In genomic region chr11:58959921-58960465, GRCm38 (mm10) we compare ENCODE assay signal across 8 mouse cellular contexts. TPM values are rescaled to one million over a fixed set of nuclear protein-coding genes. Genes with fewer than 3 reads are reported as not detected.
DNase-seq lines count a peak whose midpoint lies in the region; ATAC-seq and TF ChIP-seq lines count a peak whose summit lies in the region.

No protein-coding gene starts in this region.

- DNase-seq in Patski (ENCODE audit: low read depth, low spot score), result no peak
- peak; percentile 88 for DNase-seq in cerebellum, adult 8-10 months
- peak; percentile 77 for DNase-seq in forelimb bud, embryonic 11.5 days (ENCODE audit: low read depth, low spot score)
- DNase-seq in layer of hippocampus, postnatal 36 days, result peak; percentile 73 to 75
- peak; percentile 82 to 85 for DNase-seq in lung, postnatal 4 days
- DNase-seq in right cerebral cortex, adult 18-20 months, result peak; percentile 85
- DNase-seq in urinary bladder, postnatal 14 days (ENCODE audit: low spot score), result peak; percentile 78

- peak overlapping the region; percentile 70 for H3K9ac ChIP-seq in hindbrain, embryonic 13.5 days

- POLR2A ChIA-PET in Patski (lab: Charles Lee), result interaction anchor here (0.7 to 1.7 kb wide), 2 partner anchors 9 to 46 kb away, joined by 3 to 4 read pairs; no protein-coding TSS in a partner anchor

- H3K4me3 ChIP-seq in hindbrain, embryonic 13.5 days, result peak overlapping the region; percentile 49

- peak overlapping the region; percentile 88 for H3K27ac ChIP-seq in hindbrain, embryonic 13.5 days

- H3K9me3 ChIP-seq in hindbrain, embryonic 13.5 days, result no peaks in the 10 kb centered on the region

- in situ Hi-C loops in Patski (cut with MboI; ENCODE audit: low pct_unique_long_range_greater_than_20kb), result no loop called here

- CTCF ChIA-PET in Patski (lab: Charles Lee), result interaction anchor here (0.8 to 1.3 kb wide), 5 partner anchors 10 to 55 kb away, joined by 3 to 4 read pairs (median 3); partner anchors contain the start of gene Trim11

- 3% methylated on average over 40 of the region's 40 CpGs for WGBS in hindbrain, embryonic 13.5 days

- H3K27me3 ChIP-seq in Patski, result no peaks in the 10 kb centered on the region
- H3K27me3 ChIP-seq in hindbrain, embryonic 13.5 days, result peaks cover 8% of the 10 kb centered on the region; the same call in 1 of the 2 replicates

- H3K4me1 ChIP-seq in hindbrain, embryonic 13.5 days (replicated peaks), result peaks cover 48% of the 10 kb centered on the region

- H3K36me3 ChIP-seq in hindbrain, embryonic 13.5 days, result peaks cover 9% of the 10 kb centered on the region

- no peak for TF ChIP-seq CTCF in Patski (IDR thresholded peaks at IDR 0.05)

- ATAC-seq in Patski, result peak; percentile 83
- ATAC-seq in hindbrain, embryonic 13.5 days (ENCODE audit: low FRiP score), result peak; percentile 85

- peak overlapping the region; percentile 80 for H3K4me2 ChIP-seq in hindbrain, embryonic 13.5 days

RNA-seq across cellular contexts. Expression of gene Hist3h2a, which starts 5.5 kb away (rescaled TPM):
- polyA plus RNA-seq in Patski (2021), result 20.9 TPM
- 138 and 142 TPM in 2 replicates for polyA plus RNA-seq in hindbrain, embryonic 13.5 days (2015; fragmentation: Nextera tagmentation; extraction: Ambion mirVana)
- 10 to 100 TPM; 73.2 to 83.2 TPM for total RNA-seq in layer of hippocampus, postnatal 36 days (2021)

RNA-seq across cellular contexts. Expression of gene Trim17, which starts 5.5 kb away (rescaled TPM):
- polyA plus RNA-seq in Patski (2021), result 0.26 TPM
- 1.6 TPM in 2 replicates for polyA plus RNA-seq in hindbrain, embryonic 13.5 days (2015; fragmentation: Nextera tagmentation; extraction: Ambion mirVana)
- 1 to 10 TPM; 5.6 to 6.2 TPM for total RNA-seq in layer of hippocampus, postnatal 36 days (2021)

RNA-seq across cellular contexts. Expression of gene Hist3h2ba, which starts 11.3 kb away (rescaled TPM):
- 7.1 TPM for polyA plus RNA-seq in Patski (2021)
- polyA plus RNA-seq in hindbrain, embryonic 13.5 days (2015; fragmentation: Nextera tagmentation; extraction: Ambion mirVana), result 285 and 298 TPM in 2 replicates
- 10 to 100 TPM; 88.8 to 93.5 TPM for total RNA-seq in layer of hippocampus, postnatal 36 days (2021)

RNA-seq across cellular contexts. Expression of gene Trim11, which starts 17.9 kb away (rescaled TPM):
- polyA plus RNA-seq in Patski (2021), result 29.2 TPM
- 20.8 and 21.8 TPM in 2 replicates for polyA plus RNA-seq in hindbrain, embryonic 13.5 days (2015; fragmentation: Nextera tagmentation; extraction: Ambion mirVana)
- total RNA-seq in layer of hippocampus, postnatal 36 days (2021), result 10 to 100 TPM; 28.8 to 29.3 TPM

RNA-seq across cellular contexts. Expression of gene Rnf187, which starts 21.3 kb away (rescaled TPM):
- polyA plus RNA-seq in Patski (2021), result 252 TPM
- polyA plus RNA-seq in hindbrain, embryonic 13.5 days (2015; fragmentation: Nextera tagmentation; extraction: Ambion mirVana), result 522 and 540 TPM in 2 replicates
- total RNA-seq in layer of hippocampus, postnatal 36 days (2021), result 100 to 1,000 TPM; 478 to 523 TPM

Comparison
In these comparisons a context has a peak if more than half of its experiments do, and no peak if none do; other contexts are left out.
1. RNA of gene Hist3h2ba, which starts 11.3 kb away (polyA plus RNA-seq): 285 to 298 TPM in hindbrain, embryonic 13.5 days; 7.1 TPM in Patski (single experiment); every median in the first group is over 10 times any median in the second.